Comparison of ENCODE assay signal across 12 mouse cellular contexts in the genomic region with DNA sequence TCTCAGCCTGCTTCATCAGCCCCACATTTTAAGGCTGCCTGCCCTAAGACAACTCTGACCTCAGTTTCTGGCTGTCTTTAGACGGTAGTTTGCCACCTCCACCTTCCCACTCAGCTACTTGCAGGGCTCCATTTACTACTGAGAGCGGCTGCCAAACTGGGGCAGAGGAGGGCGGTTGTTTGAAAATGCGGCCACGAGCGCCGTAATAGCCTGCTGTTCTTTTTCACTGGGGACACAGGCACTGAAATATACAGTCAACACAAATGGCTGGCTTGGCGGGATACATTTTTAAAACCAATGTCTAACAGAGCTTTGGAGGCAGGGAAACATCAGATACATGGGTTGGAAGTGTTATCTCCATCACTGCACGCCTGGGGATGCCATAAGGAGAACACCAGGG.
A peak's percentile ranks its signal among the peaks of the same experiment; 100 is the strongest.
DNase-seq lines count a peak whose midpoint lies in the region; ATAC-seq lines count a peak whose summit lies in the region.
"Had no signal": no experiment of that assay in that cellular context is flagged by ENCODE, and none has a peak within 500 bp of the region (broad histone marks: within the 10 kb centered on the region; RNA-seq: fewer than 3 reads in every experiment).

No protein-coding gene starts in this region.

- ATAC-seq in CD4-positive, CD25-positive, alpha-beta regulatory T cell, adult 4 months, result no peak
- ATAC-seq: intestine, postnatal 0 days had no signal

- peak; percentile 10 for DNase-seq in layer of hippocampus, adult 11-12 months (ENCODE audit: low spot score)
- no peak for DNase-seq in layer of hippocampus, postnatal 36 days
- DNase-seq in brain, adult 2 months (ENCODE audit: low read depth, low spot score), result peak; percentile 68
- DNase-seq in frontal cortex, postnatal 14 days (ENCODE audit: low spot score in 2 of 2), result peak; percentile 12 to 19
- peak; percentile 43 to 46 for DNase-seq in right cerebral cortex, postnatal 10 days (ENCODE audit: low spot score in 2 of 2)
- no peak for DNase-seq in spleen, postnatal 14 days (ENCODE audit: low spot score in 2 of 2)
- DNase-seq: adrenal gland, adult 2 months; cerebellum, adult 9-11 months; heart, postnatal 14 days; thymus, adult 2 months had no signal

Comparison
In these comparisons a context has a peak if more than half of its experiments do, and no peak if none do; other contexts are left out.
1. DNase-seq: peak in layer of hippocampus, adult 11-12 months (single experiment), brain, adult 2 months (single experiment), frontal cortex, postnatal 14 days (2 of 2) and right cerebral cortex, postnatal 10 days (2 of 2); none in layer of hippocampus, postnatal 36 days (0 of 2) and spleen, postnatal 14 days (0 of 2).